In genomic region chr6:29814616-29815015, GRCm38 (mm10) we compare ENCODE assay signal across 8 mouse cellular contexts. TPM values are rescaled to one million over a fixed set of nuclear protein-coding genes. Genes with fewer than 3 reads are reported as not detected.
DNase-seq lines count a peak whose midpoint lies in the region; ATAC-seq lines count a peak whose summit lies in the region.

No protein-coding gene starts in this region.

- H3K4me1 ChIP-seq in kidney, embryonic 16.5 days (ENCODE audit: insufficient read depth, low read length), result 0 out of 2 replicates have a peak, but pooled peaks cover 3% of the 10 kb centered on the region

- 26% methylated on average over 2 of the region's 2 CpGs for WGBS in kidney, embryonic 16.5 days

- no peak overlapping the region for H3K4me2 ChIP-seq in kidney, embryonic 16.5 days (replicated peaks; ENCODE audit: low read depth, low read length)

- no peaks in the 10 kb centered on the region for H3K9me3 ChIP-seq in kidney, embryonic 16.5 days (ENCODE audit: low read length)

- ATAC-seq in cerebellum, adult (ENCODE audit: insufficient number of reproducible peaks, low FRiP score, low TSS enrichment), result 0 out of 2 replicates have a peak, but pooled peaks have one; percentile 56
- ATAC-seq in kidney, embryonic 16.5 days (ENCODE audit: low FRiP score, low TSS enrichment), result no peak

- H3K36me3 ChIP-seq in kidney, embryonic 16.5 days (ENCODE audit: insufficient read depth, low read length), result no peaks in the 10 kb centered on the region

- no peak overlapping the region for H3K27ac ChIP-seq in kidney, embryonic 16.5 days (ENCODE audit: low read length)

- no peak for DNase-seq in cerebellum, postnatal 4 days (ENCODE audit: low spot score in 2 of 2)
- peak; percentile 22 for DNase-seq in testis, postnatal 14 days (ENCODE audit: low spot score)
- no peak for DNase-seq in testis, postnatal 10 days (ENCODE audit: low spot score)
- DNase-seq in layer of hippocampus, adult 8-10 months (ENCODE audit: low spot score in 2 of 2), result peak; percentile 29 to 51
- DNase-seq in retina, embryonic 14.5 days (ENCODE audit: low spot score), result peak; percentile 66
- DNase-seq in thymus, postnatal 25 days, result no peak

- no peak overlapping the region for H3K9ac ChIP-seq in kidney, embryonic 16.5 days (replicated peaks; ENCODE audit: low read length)

- no peaks in the 10 kb centered on the region for H3K27me3 ChIP-seq in kidney, embryonic 16.5 days (ENCODE audit: insufficient read depth, low read length)

- no peak overlapping the region for H3K4me3 ChIP-seq in kidney, embryonic 16.5 days (ENCODE audit: low read length)

RNA-seq across cellular contexts. Expression of gene Ahcyl2, which starts 46.8 kb away (rescaled TPM):
- total RNA-seq in layer of hippocampus, adult 8-10 months (2022), result 100 to 1,000 TPM; 200 to 239 (median 221) TPM
- 18.3 and 20.8 TPM in 2 replicates for polyA plus RNA-seq in kidney, embryonic 16.5 days (2015; fragmentation: Nextera tagmentation; extraction: Ambion mirVana)

Comparison
In these comparisons a context has a peak if more than half of its experiments do, and no peak if none do; other contexts are left out.
1. DNase-seq: peak in testis, postnatal 14 days (single experiment), layer of hippocampus, adult 8-10 months (2 of 2) and retina, embryonic 14.5 days (single experiment); none in cerebellum, postnatal 4 days (0 of 2), testis, postnatal 10 days (single experiment) and thymus, postnatal 25 days (single experiment).